Mouse (Mus musculus) activated CD4-positive, CD25-positive, alpha-beta regulatory T cell (primary cell): ENCODE results near the gene Ube2n. TPM values are rescaled to one million over a fixed set of nuclear protein-coding genes. Genes with fewer than 3 reads are reported as not detected.

Experiments used
- polyA plus RNA-seq, 2 experiments: library from polyadenylated mRNA; unstranded; fragments of 100-300 nt; shearing (Covaris generic); gene quantifications; one replicate each; pipeline ENCODE4 v1.2.1; 2017

The Ube2n gene
- 100 to 1,000 TPM; 325 to 358 TPM for polyA plus RNA-seq

GRCm38 (mm10) chr10:95514656-95515292, at the start of gene Ube2n:
Ube2n (plus strand) TSS chr10:95515145.

GRCm38 (mm10) chr10:95501463-95502081, 13.4 kb upstream of the Ube2n start, which contains the start of gene Mrpl42:
Mrpl42 (minus strand) TSS chr10:95501940.

GRCm38 (mm10) chr10:95563851-95564845, 49.2 kb downstream of the Ube2n start, which contains the start of gene Nudt4:
Nudt4 (minus strand) TSS chr10:95564146.

Other genes starting within 250 kb of the Ube2n start
- 10 to 100 TPM; 23.7 to 29.3 TPM for gene Cradd, start 191.0 kb upstream of the Ube2n start, polyA plus RNA-seq
- 100 to 1,000 TPM in 1 of 2 experiments, 10 to 100 TPM in 1; 97.2 to 228 TPM for gene Socs2, start 98.0 kb upstream of the Ube2n start, polyA plus RNA-seq
- 100 to 1,000 TPM; 130 to 144 TPM for gene Mrpl42, start 13.2 kb upstream of the Ube2n start, polyA plus RNA-seq
- 10 to 100 TPM; 41.3 to 49.8 TPM for gene Nudt4, start 49.0 kb downstream of the Ube2n start, polyA plus RNA-seq
- not detected for gene Anapc15-ps, start 158.3 kb downstream of the Ube2n start, polyA plus RNA-seq